Mouse (Mus musculus): ENCODE results near the gene 1700025G04Rik.
"Not testable (repeated sequence)": the region's sequence is repeated elsewhere in the genome, so short reads cannot be mapped to it uniquely, and the experiment has no call there.

Gene 1700025G04Rik

DNA sequence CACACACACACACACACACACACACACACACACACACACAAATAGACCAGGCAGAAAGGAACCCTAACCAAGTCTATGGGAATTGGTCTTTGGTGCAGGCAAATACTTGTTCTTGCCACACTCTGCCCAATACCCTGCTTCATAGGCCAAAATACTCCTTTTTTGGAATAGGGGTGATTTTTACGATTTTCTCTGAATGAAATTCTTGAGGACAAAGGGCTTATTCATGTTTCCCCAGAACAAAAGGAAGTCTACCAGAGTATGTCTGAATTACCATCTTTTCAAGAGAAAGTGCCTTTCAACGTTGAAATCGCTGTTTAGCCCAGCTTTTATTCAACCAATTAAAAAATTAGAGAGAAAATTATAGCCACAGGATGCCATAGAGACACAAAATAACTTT lies 237.9 kb downstream of the 1700025G04Rik start:
- DNase-seq (ENCODE audit: low spot score), result no peak

DNA sequence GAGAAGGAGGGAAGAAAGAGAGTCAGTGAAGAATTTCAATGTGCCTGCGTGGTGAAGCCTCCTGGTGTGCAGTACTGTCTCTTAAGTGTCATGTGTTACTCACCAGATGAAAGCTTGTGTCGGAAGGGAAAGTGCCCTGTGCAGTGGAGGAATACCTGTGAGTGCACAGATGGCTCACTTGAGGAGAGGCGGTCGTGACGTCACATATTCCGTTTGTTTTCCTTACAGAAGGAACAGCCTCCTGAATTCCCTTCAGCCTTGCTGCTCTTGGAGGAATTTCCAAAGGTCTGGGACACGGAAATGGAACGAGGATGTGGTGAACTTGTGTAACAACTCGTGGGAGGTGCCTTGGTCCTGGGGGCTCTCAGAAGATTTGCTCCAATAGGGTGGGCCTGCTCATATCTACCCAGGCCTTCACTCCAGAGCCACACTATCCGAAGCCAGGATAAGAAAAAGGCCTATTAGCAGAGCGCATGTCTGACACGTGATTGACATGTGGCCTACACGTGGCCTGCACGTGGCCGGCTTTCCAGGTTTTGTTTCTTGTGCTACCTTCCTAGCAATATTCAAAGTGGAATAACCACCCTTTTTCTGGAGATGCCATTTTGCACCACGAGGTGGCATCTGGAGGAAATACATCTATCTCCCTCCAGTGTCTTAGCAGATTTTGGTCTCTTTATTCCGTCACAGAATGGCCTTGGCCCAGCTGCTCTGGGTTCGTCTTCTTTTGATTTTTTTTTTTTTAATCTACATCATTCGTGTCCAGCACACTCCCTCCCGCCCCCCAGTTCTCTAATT lies 238.7 kb downstream of the 1700025G04Rik start:
- DNase-seq (ENCODE audit: low spot score), result no peak

DNA sequence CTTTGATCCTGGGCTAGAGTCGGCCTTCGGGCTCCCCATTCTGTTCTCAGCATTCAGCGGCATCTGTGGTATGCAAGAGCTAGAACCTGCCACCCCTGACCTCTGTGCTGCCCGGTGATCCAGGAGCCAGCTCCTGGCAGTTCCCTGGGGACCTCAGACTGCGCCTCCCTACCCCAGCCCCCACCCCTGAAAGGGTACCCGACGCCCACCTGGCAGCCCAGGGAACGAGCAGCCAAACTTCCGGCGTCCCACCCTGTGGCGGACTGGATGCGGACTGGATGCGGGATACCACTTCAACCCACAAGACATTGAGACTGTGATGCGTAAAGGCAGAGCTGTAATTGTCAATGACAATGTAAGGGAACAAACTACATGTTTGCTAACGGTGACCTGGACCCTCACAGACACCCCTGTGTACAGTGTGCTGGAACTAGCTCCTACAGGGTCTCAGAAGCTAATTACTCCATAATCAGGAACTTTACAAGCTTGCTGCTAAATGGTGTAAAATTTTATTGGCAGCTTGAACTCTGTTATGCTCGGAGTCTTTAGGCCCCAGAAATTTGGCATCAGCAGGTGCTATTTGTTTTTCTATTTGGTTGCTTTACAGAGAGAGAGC lies 239.8 kb downstream of the 1700025G04Rik start:
- no peak for DNase-seq (ENCODE audit: low spot score)

DNA sequence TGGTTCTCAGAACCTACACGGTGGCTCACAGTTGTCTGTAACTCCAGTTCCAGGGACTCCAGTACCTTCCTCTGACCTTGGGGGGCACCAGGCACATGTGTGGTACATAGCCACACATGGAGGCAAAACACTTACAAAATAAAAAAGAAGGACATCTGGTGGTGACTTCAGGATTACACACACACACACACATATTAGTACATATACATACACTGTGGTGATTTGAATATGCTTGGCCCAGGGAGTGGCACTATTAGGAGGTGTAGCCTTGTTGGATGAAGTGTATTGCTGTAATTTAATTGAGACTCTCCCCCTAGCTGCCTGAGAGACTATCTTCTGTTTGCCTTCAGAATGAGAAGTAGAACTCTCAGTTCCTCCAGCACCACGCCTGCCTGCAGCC lies 241.6 kb downstream of the 1700025G04Rik start:
- no peak for DNase-seq (ENCODE audit: low spot score)

DNA sequence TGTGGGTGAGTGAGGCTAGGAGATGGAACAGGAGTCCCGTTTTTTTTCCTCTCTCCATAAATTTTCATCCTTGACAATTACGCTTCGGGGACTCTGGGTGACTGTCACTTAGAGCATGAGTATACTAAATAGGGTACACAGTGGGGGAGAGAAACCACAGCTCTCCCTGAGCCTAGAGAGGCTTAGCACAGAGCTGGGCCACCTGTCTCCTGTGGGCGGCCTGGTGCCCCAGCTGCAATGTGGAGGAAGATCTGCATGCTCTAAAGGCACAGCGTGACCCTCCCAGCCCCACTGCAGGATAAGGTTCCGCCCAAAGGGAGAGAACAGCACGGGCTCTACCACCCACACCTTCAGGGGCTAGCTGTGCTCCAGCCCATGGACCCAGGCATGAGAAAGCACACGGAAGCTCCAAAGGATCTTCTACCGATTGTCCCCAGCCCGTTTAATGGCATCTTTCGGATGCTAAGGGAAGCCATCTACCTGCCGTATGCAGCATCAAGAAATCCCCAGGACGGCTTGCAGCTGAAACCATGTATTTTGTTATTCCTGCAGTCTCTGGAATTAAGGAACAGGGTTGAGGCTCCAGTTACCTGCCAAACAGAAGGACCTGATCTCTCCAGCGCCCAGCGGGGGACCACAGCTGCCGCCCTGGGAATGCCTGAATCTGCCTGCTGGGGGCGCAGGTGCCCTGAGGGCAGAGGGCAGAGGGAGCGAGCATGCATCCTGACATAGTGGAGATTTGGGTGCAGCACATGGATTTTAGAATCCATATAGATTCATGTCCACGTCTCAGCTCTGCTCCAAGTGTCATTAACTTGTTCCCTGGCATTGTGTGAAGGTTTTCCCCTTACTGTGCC lies 243.8 kb downstream of the 1700025G04Rik start:
- DNase-seq (ENCODE audit: low spot score), result no peak

DNA sequence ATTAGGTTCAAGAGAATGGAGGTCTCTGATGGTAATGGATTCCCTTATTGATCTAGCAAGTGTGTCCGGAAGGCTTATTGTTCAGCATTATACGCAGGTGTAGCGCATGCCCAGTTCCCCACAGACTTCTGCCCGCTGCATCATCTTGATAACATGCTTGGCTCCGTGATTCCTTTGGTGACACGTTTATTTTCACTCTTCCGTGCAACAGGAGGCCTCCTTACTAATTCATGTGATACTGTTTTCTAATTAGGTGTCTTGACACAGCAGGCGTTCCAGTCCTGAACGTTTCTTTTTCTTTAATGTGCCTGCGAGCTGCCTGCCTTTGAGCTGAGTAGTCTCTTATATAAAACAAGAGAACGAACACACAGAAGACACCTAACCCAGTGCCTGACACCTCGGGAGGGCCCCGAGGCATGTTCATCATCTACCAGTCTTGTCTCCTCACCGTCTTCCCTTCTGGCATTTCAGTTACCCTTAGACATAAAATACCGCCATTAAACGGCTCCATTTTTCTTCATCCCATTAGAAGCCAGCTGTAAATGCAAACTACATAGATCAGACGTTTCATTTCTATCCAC lies 244.6 kb downstream of the 1700025G04Rik start:
- DNase-seq (ENCODE audit: low spot score), result no peak

DNA sequence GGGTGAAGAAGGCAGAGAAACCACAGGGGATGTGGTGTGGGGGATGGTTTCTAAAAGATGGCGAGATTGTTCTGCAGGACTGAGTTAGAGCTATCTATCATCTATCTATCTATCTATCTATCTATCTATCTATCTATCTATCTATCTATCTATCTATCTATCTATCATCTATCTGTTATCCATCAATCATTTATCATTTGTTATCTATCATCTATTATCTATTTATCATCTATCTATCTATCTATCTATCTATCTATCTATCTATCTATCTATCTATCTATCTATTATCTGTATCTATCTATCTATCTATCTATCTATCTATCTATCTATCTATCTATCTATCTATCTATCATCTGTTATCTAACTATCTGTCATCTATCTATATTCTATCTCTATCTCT lies 249.6 kb downstream of the 1700025G04Rik start:
- DNase-seq (ENCODE audit: low spot score), result not testable (repeated sequence)

DNA sequence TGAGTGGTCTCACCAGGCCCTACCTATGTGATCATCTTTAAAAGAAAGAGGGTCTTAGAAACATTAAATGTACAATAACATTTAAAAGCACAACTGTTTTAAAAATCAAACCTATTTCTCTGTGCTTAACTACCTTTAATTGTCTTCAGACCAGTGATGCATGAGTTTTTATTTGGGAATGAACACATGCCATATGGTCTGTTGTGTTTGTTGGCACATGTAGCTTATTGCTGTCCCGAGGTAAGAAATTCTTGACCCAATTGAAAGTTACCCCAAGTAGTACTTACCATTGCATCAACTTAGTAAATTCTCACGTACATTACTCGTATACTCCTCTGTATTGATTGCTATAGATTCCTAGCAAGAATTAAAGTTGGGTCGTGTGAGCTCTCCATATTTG lies 254.7 kb downstream of the 1700025G04Rik start:
- DNase-seq (ENCODE audit: low spot score), result no peak

DNA sequence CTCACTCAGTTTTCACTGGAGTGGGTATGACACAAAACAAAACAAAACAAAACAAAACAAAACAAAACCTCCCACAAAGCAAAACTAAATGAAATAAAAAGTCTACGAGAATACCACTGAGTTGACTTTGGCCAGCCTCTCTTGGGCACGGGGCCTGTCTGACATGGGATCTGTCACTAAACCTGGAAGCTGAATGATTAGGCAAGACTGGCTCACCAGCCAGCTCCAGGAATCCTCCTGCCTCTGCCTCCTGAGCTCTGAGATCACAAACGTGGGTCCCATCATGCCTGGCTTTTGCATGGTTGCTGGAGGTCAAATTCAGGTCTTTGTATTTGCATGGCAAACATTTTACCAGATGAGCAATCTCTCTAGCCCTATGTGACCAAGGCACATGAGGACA lies 258.1 kb downstream of the 1700025G04Rik start:
- no peak for DNase-seq (ENCODE audit: low spot score)

DNA sequence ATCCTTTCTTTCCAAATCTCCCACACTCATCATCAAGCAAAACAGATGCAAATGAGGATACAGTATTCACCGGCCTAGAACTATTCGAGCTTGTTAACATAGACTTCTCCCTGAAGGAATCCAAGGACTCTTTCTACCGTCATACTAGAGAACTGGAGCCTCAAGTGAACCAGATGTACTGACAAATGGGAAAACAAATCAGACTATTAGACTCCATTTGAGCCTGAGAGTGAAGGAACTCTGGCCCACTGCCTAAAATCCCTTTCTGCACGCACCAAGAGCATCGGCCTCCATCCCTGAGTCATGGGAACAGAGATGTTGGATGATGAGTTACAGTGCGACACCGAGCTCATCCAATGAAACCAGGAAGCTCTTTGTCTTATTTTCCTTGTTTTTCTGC lies 264.9 kb downstream of the 1700025G04Rik start:
- peak; percentile 27 for DNase-seq (ENCODE audit: low spot score)

DNA sequence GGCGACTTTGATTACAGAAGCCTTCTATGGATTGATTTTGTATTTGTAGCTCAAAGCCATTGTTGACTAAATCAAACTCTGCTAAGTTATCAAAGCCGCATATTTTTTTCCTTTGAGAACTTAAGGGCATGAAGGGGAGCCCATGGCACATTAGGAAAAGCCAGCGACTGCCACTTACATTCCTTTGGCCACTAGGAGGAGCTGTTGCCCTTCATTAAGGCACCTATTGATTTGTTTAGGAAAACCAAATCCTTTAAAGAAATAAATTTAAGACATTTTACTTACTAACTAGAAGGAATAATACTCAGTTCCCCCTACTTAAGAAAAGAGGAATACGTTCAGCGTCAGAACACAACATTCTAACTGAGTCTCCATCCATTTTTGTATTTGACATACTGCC lies 269.5 kb downstream of the 1700025G04Rik start:
- peak; percentile 77 for DNase-seq (ENCODE audit: low spot score)

DNA sequence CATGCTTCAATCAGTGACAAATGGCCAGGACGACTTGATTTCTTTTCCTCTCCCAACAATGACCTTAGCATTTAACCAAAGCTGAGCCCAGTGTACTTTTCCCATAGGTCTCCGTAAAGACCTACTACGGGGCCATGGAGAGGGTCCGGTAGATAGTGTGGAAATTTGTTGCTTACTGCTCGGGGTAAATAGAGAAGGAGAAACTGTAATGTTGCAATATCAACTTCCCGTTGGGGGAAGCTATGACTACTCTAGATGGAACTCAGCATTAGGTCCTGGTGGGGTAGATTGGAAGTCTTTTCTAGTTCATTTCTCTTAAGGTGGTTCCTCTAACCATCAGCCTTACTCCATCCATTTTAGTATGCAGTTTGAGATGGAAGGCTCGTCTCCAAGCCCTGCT lies 270.7 kb downstream of the 1700025G04Rik start:
- no peak for DNase-seq (ENCODE audit: low spot score)

DNA sequence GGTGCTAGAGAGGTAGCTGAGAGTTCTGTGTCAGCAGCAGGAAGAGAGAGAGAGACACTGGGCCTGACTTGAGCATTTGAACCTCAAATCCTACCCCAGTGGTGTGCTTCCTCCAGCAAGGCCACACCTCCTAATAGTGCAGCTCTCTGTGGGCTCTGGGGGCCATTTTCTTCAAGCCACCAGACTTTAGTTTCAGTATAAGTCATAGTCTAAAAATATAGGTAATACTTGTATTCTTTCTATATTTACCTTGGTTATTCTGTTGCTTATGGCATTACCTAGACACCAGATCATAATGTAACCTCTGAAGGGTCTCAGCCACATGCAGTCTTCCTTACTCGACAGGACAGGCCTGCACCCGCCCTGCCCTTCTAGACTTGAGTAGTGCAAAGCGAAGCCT lies 273.9 kb downstream of the 1700025G04Rik start:
- no peak for DNase-seq (ENCODE audit: low spot score)

DNA sequence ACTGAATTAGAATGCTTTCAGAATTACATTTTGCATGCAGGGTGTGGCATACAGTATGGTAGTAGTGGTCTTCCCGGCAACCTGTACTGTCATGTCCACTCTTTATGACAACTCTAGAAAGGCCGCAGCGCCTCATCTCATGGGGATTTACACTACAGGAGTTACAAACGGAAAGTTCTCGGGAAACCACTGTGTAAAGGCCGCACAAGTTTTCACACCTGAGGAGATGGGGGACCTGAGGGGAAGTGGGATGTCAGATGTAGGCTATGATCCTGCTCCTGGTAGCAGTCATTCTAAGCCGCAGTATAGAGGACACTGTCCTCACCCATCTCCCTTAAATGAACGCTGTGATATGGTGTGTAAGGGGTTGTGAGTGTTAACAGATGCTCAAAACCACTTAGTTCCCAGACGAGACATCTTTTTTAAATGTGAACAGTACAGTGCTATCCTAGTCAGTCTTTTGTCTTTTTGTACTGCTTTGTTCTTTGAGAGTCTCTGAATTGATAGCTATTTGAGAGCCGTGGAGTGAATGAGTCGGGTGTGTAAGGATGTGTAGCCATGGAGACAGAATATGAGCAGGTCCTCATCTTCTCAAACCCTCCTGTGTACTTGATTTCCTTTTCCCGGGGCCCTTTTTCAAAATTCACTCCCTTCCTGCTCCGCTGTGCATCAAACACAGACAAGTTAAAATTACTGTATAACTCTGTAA lies 277.8 kb downstream of the 1700025G04Rik start:
- DNase-seq (ENCODE audit: low spot score), result no peak

DNA sequence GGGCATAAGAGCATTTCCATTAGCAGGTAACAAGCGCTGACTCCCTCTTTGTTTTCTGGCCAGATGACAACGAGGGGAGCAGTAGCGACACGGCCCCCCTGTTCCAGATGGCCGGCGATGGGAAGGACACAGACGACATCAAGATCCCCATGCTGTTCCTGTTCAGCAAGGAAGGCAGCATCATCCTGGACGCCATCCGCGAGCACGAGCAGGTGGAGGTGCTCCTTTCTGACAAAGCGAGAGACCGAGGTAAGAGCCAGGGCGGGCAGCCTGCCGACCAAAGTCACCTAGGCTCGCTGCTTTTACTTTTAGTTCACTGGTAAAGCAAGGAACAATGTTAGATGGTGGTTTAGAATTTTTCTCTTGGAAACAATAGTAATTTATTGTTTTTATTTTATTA lies 278.5 kb downstream of the 1700025G04Rik start:
- no peak for DNase-seq (ENCODE audit: low spot score)

DNA sequence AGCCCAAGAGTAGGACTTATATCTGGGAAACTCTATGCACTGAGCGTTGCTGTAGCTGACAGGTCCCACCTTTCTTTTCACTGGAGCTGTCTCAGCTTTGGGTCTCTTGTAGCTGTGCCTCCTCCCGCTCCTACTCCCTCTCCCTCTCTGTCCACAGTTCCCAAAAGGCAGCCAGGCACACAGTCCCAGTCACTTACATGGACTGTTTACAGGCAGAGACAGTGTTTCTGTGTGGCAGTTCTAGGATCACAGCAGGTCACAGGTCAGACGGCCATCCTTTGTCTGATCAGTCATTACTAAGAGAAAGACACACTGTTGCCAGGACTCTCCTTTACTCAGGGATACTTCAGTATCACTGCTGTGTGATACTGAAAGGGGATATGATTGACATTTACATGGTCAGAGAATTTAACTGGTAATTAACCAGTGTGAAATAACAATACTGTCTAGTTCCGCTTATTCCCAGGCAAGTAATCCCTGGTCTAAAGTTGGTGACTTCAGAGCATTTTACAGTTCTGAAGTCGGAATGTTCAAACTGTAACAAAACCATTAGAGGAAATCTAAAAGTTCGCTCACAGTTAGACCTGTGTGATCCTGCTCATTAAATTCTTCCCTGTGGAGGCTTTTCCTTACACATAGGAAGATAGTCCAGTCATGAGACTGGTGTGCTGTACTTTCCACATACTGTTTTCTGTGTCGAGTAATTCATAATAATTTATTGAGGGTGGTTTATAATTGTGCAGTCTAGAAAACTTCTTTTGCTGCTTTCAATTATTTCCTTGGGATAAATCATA lies 279.1 kb downstream of the 1700025G04Rik start:
- no peak for DNase-seq (ENCODE audit: low spot score)

DNA sequence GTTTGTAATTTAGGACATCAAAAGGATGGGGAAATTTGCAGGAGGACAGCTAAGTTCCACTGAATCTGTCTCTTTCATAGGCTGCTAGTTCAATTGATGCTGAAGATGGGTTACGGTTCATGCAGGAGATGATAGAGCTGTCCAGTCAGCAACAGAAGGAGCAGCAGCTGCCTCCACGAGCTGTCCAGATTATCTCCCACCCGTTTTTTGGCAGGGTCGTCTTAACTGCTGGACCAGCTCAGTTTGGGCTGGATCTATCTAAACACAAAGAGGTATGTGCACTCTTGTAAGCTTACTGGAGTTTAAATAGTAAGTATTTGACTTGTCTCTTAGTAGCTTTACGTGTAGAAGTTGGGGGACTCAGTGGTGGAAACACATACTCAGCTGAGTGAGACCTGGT lies 282.6 kb downstream of the 1700025G04Rik start:
- no peak for DNase-seq (ENCODE audit: low spot score)

DNA sequence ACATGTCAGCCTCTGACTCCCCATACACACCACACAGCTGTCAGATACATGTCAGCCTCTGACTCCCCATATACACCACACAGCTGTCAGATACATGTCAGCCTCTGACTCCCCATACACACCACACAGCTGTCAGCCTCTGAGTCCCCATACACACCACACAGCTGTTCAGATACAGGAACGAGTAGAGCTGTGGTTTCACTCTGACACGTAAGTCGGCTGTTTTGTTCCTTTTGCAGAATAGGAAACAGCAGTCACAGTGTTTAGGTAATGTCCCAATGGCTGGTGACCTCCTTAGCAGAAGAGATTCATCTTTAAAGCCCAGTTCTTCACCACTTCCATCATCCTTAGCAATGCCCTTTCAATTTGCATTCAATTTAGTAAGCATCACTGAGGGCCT lies 287.1 kb downstream of the 1700025G04Rik start:
- not testable (repeated sequence) for DNase-seq (ENCODE audit: low spot score)
